In genomic region chr16:39135777-39136176, GRCm38 (mm10) we compare ENCODE assay signal across 15 mouse cellular contexts.
"Had no signal": no experiment of that assay in that cellular context is flagged by ENCODE, and none has a peak within 500 bp of the region (broad histone marks: within the 10 kb centered on the region; RNA-seq: fewer than 3 reads in every experiment).

No protein-coding gene starts in this region.

- H3K9me3 ChIP-seq: neural tube, embryonic 15.5 days; stomach, embryonic 15.5 days had no signal

- H3K9ac ChIP-seq: neural tube, embryonic 15.5 days; stomach, embryonic 15.5 days had no signal

- H3K4me3 ChIP-seq: neural tube, embryonic 15.5 days; stomach, embryonic 15.5 days had no signal

- H3K27ac ChIP-seq: neural tube, embryonic 15.5 days; stomach, embryonic 15.5 days; stomach, postnatal 0 days had no signal

- DNase-seq: retina, postnatal 1 day; right cerebral cortex, adult 18-20 months; right cerebral cortex, postnatal 14 days; right cerebral cortex, postnatal 25 days; right cerebral cortex, postnatal 4 days; spleen, adult 18-20 months; thymus, adult 18-20 months; thymus, adult 2 months; thymus, postnatal 14 days; thymus, postnatal 25 days; thymus, postnatal 36 days; thymus, postnatal 4 days had no signal

- H3K27me3 ChIP-seq: neural tube, embryonic 15.5 days; stomach, embryonic 15.5 days had no signal

- H3K4me2 ChIP-seq: neural tube, embryonic 15.5 days; stomach, embryonic 15.5 days had no signal

- H3K36me3 ChIP-seq: neural tube, embryonic 15.5 days; stomach, embryonic 15.5 days had no signal

- H3K4me1 ChIP-seq: neural tube, embryonic 15.5 days; stomach, embryonic 15.5 days had no signal
